Mouse (Mus musculus) ES-E14 (cell line): ENCODE data around the gene Pitx1.

Experiments
- HCFC1 ChIP-seq: IDR thresholded peaks from 2 replicates; pipeline ENCODE4 v1.6.1; 2012; ENCODE audit warnings: low read length, inconsistent platforms, borderline replicate concordance; ENCODE audit not compliant: insufficient read depth
- ZC3H11A ChIP-seq: IDR thresholded peaks from 2 replicates; pipeline ENCODE4 v1.6.1; 2012; ENCODE audit warnings: low read depth, mild to moderate bottlenecking, inconsistent platforms, low read length, borderline replicate concordance

DNA sequence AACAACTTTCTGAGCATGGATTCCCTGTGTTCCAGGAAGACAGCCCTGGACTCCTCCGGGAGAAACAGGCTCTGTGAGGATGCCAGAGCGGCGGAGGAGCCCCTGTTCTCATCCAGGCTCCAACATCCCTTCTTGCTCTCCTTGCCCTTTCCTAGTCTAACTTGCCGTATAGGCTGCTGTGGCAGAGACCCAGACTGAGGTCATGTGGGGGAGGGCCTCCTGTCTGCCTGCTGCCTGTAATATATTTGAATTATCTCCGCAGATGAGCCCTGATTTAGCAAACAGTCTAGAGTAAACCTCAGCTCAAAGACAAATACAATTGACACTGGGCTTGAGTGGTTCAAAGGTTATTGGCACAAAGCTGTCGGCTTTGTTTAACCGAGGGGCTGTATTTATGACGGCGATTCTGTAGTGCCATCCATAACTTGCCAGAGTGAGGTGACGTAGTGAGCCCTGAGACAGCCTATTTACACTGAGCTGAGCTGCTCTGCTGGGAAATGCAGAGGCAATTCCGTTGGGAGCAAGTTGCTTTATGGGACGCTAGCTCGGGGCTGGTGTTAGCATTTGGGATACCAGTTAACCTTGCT, 12.7 kb upstream of the Pitx1 start:
- TF ChIP-seq ZC3H11A (no peak), HCFC1 (no peak)
